Mouse (Mus musculus) embryonic facial prominence, embryonic 14.5 days (tissue): ENCODE results near the gene Smim13. TPM values are rescaled to one million over a fixed set of nuclear protein-coding genes. Genes with fewer than 3 reads are reported as not detected.

Experiments used
- ATAC-seq: fragments of 200-750 bp; cut with Nextera tagmentation; 2 replicates; pipeline ENCODE4 v1.8.0; 2017; ENCODE audit warnings: low read depth, moderate number of reproducible peaks, moderate TSS enrichment
- DNase-seq: peaks from one replicate; pipeline ENCODE4 v3.0.0-alpha.2; 2015; ENCODE audit warnings: low spot score
- H3K27ac ChIP-seq: fragments of 300-500 bp; sonication (generic); replicated peaks from 2 replicates; pipeline ENCODE4 v1.5.1; 2014; ENCODE audit warnings: low read depth, mild to moderate bottlenecking, low read length, moderate library complexity
- H3K27me3 ChIP-seq: fragments of 300-500 bp; sonication (generic); replicated peaks from 2 replicates; pipeline ENCODE4 v1.6.1; 2014; ENCODE audit warnings: low read length; ENCODE audit not compliant: control insufficient read depth, insufficient read depth
- H3K36me3 ChIP-seq: fragments of 300-500 bp; sonication (generic); 2 replicates; pipeline ENCODE4 v1.6.1; 2014; ENCODE audit warnings: low read length, mixed read lengths; ENCODE audit not compliant: control insufficient read depth, insufficient read depth
- H3K4me1 ChIP-seq: fragments of 300-500 bp; sonication (generic); 2 replicates; pipeline ENCODE4 v1.6.1; 2014; ENCODE audit warnings: antibody characterized with exemption, low read length; ENCODE audit not compliant: control insufficient read depth, insufficient read depth
- H3K4me2 ChIP-seq: fragments of 300-500 bp; sonication (generic); 2 replicates; pipeline ENCODE4 v1.6.1; 2014; ENCODE audit warnings: low read depth, mild to moderate bottlenecking, low read length, moderate library complexity, mixed read lengths
- H3K4me3 ChIP-seq: fragments of 300-500 bp; sonication (generic); 2 replicates; pipeline ENCODE4 v1.5.1; 2014; ENCODE audit warnings: low read depth, mild to moderate bottlenecking, low read length
- H3K9ac ChIP-seq: fragments of 300-500 bp; sonication (generic); 2 replicates; pipeline ENCODE4 v1.6.1; 2014; ENCODE audit warnings: low read depth, mild to moderate bottlenecking, low read length, moderate library complexity, mixed read lengths
- H3K9me3 ChIP-seq: fragments of 300-500 bp; sonication (generic); 2 replicates; pipeline ENCODE4 v1.6.1; 2016; ENCODE audit warnings: low read length; ENCODE audit not compliant: control insufficient read depth
- WGBS: fragments of 180-500 bp; shearing (Covaris S2); extraction: QIAGEN DNeasy Blood & Tissue Kit; methylation state at CpG from one replicate; pipeline ENCODE4 v1.1.7; 2014; 5-methylcytosine and 5-hydroxymethylcytosine counted together
- polyA plus RNA-seq: library from polyadenylated mRNA; unstranded; fragments of >200 nt; fragmentation: Nextera tagmentation; extraction: Ambion mirVana; gene quantifications from 2 replicates; pipeline ENCODE4 v1.2.1, GENCODE M21; 2014

The Smim13 gene
- polyA plus RNA-seq, 1 experiment from 2014 or later, result 19.8 TPM

DNA sequence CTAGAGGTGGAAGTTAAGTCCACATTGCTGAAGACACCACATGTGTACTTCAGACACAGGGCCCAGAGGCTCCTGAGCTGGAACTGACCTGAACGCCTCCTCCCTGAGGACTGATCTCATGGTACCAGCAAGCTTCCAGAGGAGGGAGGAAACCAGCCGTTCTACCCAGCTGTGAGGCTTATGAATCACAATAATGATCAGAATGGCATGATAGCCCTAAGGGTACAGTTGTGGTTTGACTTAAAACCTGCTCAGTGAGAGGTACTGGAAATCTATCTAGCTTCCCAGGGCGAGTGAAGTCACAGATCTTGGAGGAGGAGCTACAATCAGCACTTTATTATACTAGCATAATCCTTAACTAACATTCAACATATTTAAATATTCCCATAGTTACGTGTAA is 35.8 kb downstream of the Smim13 start:
- H3K4me3 ChIP-seq, result no peak overlapping the region
- H3K27me3 ChIP-seq, result no peaks in the 10 kb centered on the region
- H3K9ac ChIP-seq, result no peak overlapping the region
- WGBS, result 61% methylated on average over 4 of the region's 4 CpGs
- no peak overlapping the region for H3K4me2 ChIP-seq
- ATAC-seq (no peak), DNase-seq (no peak)
- H3K9me3 ChIP-seq, result no peaks in the 10 kb centered on the region
- H3K4me1 ChIP-seq, result no peaks in the 10 kb centered on the region
- H3K27ac ChIP-seq, result no peak overlapping the region
- no peaks in the 10 kb centered on the region for H3K36me3 ChIP-seq

DNA sequence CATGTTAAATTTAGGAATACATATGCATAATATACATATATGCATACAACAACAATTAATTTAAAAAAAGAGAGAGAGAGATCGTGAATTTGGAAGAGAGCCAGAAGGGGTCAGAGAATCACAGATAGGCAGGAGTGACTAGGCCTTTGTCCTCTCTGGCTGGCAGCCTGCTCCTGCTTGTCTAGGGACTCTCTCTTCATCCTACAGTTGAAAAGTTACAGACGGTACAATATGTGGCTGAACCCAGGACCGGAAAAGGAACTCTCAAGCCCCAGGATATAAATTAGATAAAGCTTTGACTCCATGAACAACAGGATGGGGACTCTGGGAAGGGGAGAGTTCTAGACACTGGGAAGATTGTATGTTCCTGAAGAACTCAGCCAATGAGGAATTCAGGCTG is 36.6 kb downstream of the Smim13 start:
- no peak for DNase-seq
- no peak for ATAC-seq
- Histone ChIP-seq H3K4me3 (no peak overlapping the region), H3K4me2 (no peak overlapping the region), H3K9ac (no peak overlapping the region), H3K27me3 (no peaks in the 10 kb centered on the region), H3K9me3 (0 out of 2 replicates have a peak, but pooled peaks cover 1% of the 10 kb centered on the region), H3K27ac (no peak overlapping the region), H3K4me1 (no peaks in the 10 kb centered on the region), H3K36me3 (no peaks in the 10 kb centered on the region)
- WGBS, result 67% methylated on average over 3 of the region's 3 CpGs

DNA sequence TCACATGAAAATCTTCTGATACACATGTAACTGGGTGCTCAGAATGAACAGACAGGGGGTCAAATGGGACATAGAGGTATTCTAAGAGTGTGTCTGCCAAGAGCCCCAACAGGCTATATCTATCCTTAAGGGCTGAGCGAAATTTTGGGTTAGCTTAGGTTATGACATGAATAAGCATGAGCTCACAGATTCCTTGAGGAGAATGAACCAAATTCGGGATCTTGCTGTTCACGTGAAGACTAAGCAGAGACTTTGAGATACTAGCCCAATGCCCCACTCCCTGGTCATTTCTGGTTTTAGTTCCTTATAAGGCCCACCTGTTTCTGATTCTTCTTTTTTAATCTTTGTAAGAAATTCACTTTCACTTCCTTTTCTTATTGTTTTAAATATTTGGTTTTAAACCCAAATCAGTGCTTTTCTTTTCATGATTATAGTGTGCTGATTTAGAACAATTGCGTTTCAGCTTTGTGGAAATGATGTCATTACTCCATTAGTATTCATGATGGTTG is 41.9 kb downstream of the Smim13 start:
- DNase-seq, result no peak
- no peak for ATAC-seq
- Histone ChIP-seq H3K9me3 (0 out of 2 replicates have a peak, but pooled peaks cover 4% of the 10 kb centered on the region), H3K4me3 (no peak overlapping the region), H3K27me3 (no peaks in the 10 kb centered on the region), H3K27ac (no peak overlapping the region), H3K9ac (no peak overlapping the region), H3K4me1 (peaks cover 4% of the 10 kb centered on the region; the same call in 1 of the 2 replicates), H3K36me3 (no peaks in the 10 kb centered on the region), H3K4me2 (no peak overlapping the region)
- 80% methylated on average over 4 of the region's 4 CpGs for WGBS

DNA sequence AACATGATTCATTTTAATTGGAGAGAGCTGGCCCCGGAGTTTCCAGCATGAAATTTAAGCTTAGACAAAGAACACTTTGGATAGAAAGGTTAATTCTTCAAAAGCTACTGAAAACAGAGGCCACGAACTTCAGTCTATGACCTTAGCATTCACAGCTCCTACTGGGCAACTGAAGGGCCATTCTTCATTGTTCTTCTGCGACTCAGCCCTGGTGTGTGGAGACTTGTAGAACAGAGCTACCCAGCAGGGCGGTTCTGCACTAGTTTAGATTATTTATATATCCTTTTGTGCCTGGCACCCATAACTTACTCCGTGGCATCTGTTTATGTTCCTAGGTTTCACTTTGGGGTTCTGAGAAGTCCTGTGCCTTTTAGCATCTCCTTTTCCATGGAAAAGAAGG is 44.0 kb downstream of the Smim13 start:
- DNase-seq (no peak), ATAC-seq (no peak)
- Histone ChIP-seq H3K27ac (no peak overlapping the region), H3K9ac (no peak overlapping the region), H3K4me3 (no peak overlapping the region), H3K4me1 (peaks cover 4% of the 10 kb centered on the region; the same call in 1 of the 2 replicates), H3K4me2 (no peak overlapping the region), H3K27me3 (no peaks in the 10 kb centered on the region), H3K36me3 (no peaks in the 10 kb centered on the region), H3K9me3 (0 out of 2 replicates have a peak, but pooled peaks cover 4% of the 10 kb centered on the region)
- 41% methylated on average over 5 of the region's 5 CpGs for WGBS

DNA sequence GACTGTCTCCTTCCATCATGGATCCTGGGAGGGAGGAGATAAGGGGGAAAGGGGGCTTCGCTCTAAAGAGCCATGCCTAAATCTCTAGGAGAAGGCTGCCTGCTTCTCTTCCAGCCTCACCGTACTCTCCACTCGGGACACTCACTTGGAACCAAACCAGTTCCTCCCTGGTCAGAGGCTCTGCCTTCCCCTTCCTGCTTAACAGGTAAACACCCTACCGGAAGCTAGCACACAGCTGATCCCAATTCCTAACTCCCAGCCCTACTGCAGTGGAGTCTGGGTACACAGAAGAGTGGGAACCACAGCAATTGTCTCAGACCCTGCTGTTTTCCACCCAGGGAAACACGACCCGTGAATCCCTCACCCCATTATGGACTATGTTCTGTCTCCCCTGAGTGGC is 46.2 kb downstream of the Smim13 start:
- Histone ChIP-seq H3K4me1 (peaks cover 8% of the 10 kb centered on the region; the same call in 1 of the 2 replicates), H3K9ac (no peak overlapping the region), H3K4me2 (0 out of 2 replicates have a peak overlapping the region, but pooled peaks have one; percentile 2), H3K9me3 (0 out of 2 replicates have a peak, but pooled peaks cover 4% of the 10 kb centered on the region), H3K27me3 (no peaks in the 10 kb centered on the region), H3K36me3 (no peaks in the 10 kb centered on the region), H3K27ac (no peak overlapping the region), H3K4me3 (no peak overlapping the region)
- DNase-seq, result no peak
- no peak for ATAC-seq
- 57% methylated on average over 6 of the region's 6 CpGs for WGBS

DNA sequence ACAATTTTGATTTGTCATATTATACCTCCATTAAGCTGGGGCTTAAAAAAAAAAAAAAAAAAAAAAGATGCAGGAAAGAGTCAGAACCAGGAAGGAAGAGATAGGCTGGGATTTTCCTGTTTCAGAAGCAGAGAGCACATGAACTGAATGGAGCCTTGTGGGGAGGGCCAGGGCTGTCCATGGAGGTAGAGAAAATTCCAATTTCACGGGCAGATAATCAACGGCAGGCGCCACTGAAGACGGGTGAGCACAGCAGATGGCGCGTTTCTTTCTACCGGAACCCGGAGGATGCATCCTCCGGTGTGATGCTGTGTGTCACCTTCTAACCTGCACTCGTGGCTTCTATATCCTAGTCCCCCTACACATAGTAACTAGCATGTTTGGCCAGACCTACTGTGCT is 46.8 kb downstream of the Smim13 start:
- no peak overlapping the region for H3K9ac ChIP-seq
- peaks cover 8% of the 10 kb centered on the region; the same call in 1 of the 2 replicates for H3K4me1 ChIP-seq
- 0 out of 2 replicates have a peak, but pooled peaks cover 1% of the 10 kb centered on the region for H3K9me3 ChIP-seq
- H3K27ac ChIP-seq, result no peak overlapping the region
- no peaks in the 10 kb centered on the region for H3K36me3 ChIP-seq
- ATAC-seq (no peak), DNase-seq (no peak)
- peak overlapping the region; percentile 31 for H3K4me2 ChIP-seq
- H3K27me3 ChIP-seq, result no peaks in the 10 kb centered on the region
- 56% methylated on average over 10 of the region's 10 CpGs for WGBS
- H3K4me3 ChIP-seq, result no peak overlapping the region

DNA sequence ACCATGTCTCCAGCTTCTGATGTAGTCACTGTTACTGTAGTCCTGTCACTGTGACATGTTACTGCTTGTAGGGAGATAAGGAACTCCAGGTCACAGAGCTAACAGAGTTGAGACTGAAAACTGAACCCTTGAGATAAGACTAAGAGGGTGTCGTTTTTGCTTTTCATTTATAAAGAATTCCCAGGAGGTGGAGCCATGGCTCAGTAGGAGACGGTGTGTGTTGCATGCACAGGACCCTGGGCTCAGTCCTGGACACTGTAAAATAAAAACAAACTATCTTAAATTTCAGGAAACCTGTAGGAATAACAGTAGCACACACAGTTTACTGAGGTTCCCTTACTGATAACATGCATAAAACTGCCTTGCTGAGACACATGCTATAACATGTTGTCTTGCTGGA is 48.9 kb downstream of the Smim13 start:
- no peak overlapping the region for H3K4me2 ChIP-seq
- no peak overlapping the region for H3K27ac ChIP-seq
- no peaks in the 10 kb centered on the region for H3K9me3 ChIP-seq
- DNase-seq, result no peak
- H3K27me3 ChIP-seq, result no peaks in the 10 kb centered on the region
- WGBS, result 9% methylated on average over 2 of the region's 2 CpGs
- no peaks in the 10 kb centered on the region for H3K36me3 ChIP-seq
- no peak overlapping the region for H3K4me3 ChIP-seq
- H3K4me1 ChIP-seq, result peaks cover 8% of the 10 kb centered on the region; the same call in 1 of the 2 replicates
- no peak for ATAC-seq
- H3K9ac ChIP-seq, result no peak overlapping the region

DNA sequence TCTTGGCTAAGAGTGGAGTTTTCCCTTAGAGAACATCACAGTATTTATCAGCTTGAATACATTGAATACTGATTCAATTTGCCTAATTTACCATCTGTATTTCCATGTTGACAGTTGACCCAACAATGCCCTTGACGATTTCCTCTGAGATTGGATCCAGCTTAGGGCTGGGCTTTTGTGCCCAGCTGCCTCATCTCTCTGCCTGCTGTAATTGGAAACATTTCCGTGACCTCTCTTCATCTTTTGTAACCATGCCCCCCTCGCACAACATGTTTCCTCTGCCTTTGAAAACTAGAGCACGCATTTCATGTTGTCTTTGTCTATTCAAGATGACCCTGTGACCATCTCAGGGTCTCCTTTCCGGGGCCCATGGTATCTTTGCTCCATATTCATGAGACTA is 49.4 kb downstream of the Smim13 start:
- Histone ChIP-seq H3K9ac (no peak overlapping the region), H3K4me1 (peaks cover 8% of the 10 kb centered on the region; the same call in 1 of the 2 replicates), H3K4me2 (no peak overlapping the region), H3K4me3 (no peak overlapping the region), H3K36me3 (no peaks in the 10 kb centered on the region), H3K9me3 (no peaks in the 10 kb centered on the region), H3K27me3 (no peaks in the 10 kb centered on the region), H3K27ac (no peak overlapping the region)
- 20% methylated on average over 5 of the region's 5 CpGs for WGBS
- ATAC-seq (no peak), DNase-seq (no peak)

DNA sequence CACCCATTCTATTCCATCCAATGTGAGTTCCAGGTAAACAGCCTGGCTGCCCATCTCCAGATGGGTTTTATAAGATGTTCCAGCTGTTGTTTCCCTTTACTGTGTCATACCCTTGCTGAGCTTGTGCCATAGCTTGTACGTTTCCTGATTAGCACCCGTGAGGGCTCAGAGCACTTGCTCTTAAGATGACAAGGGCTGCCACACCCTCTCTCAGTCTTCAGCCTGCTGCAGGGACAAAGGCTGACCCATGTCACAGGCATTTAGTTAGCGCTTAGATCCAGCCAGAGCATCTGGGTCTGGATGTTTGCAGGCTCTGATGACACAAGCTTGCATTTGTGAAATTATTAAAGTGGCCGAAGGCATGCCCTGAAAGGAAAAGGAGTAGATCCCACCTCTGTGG is 50.4 kb downstream of the Smim13 start:
- Histone ChIP-seq H3K27ac (no peak overlapping the region), H3K4me3 (no peak overlapping the region), H3K9me3 (no peaks in the 10 kb centered on the region), H3K9ac (no peak overlapping the region), H3K27me3 (no peaks in the 10 kb centered on the region), H3K4me1 (peaks cover 8% of the 10 kb centered on the region; the same call in 1 of the 2 replicates), H3K36me3 (no peaks in the 10 kb centered on the region), H3K4me2 (no peak overlapping the region)
- ATAC-seq, result no peak
- no peak for DNase-seq
- 44% methylated on average over 4 of the region's 4 CpGs for WGBS
